Mouse (Mus musculus) neural tube, embryonic 15.5 days (tissue): ENCODE measurements at regions not wholly inside any gene's neighbourhood (a gene's known extent, or its start where the extent isn't known, plus 50 kb on each side); places are given as distances from the start of the nearest gene placed in this dataset.
"Not testable (repeated sequence)": the region's sequence is repeated elsewhere in the genome, so short reads cannot be mapped to it uniquely, and the experiment has no call there.

Source experiments
- ATAC-seq: fragments of 200-750 bp; cut with Nextera tagmentation; 2 replicates; pipeline ENCODE4 v1.8.0; 2017; ENCODE audit warnings: mild to moderate bottlenecking, moderate TSS enrichment, moderate library complexity; ENCODE audit not compliant: low FRiP score
- H3K27ac ChIP-seq: fragments of 300-500 bp; sonication (generic); replicated peaks from 2 replicates; pipeline ENCODE4 v1.5.1; 2015; ENCODE audit warnings: mild to moderate bottlenecking, inconsistent platforms
- H3K27me3 ChIP-seq: fragments of 300-500 bp; sonication (generic); replicated peaks from 2 replicates; pipeline ENCODE4 v1.6.1; 2015; ENCODE audit warnings: inconsistent platforms
- H3K36me3 ChIP-seq: fragments of 300-500 bp; sonication (generic); 2 replicates; pipeline ENCODE4 v1.6.1; 2015; ENCODE audit warnings: inconsistent platforms
- H3K4me1 ChIP-seq: fragments of 300-500 bp; sonication (generic); 2 replicates; pipeline ENCODE4 v1.6.1; 2015; ENCODE audit warnings: inconsistent platforms
- H3K4me2 ChIP-seq: fragments of 300-500 bp; sonication (generic); 2 replicates; pipeline ENCODE4 v1.6.1; 2015; ENCODE audit warnings: inconsistent platforms, mild to moderate bottlenecking, moderate library complexity
- H3K4me3 ChIP-seq: fragments of 300-500 bp; sonication (generic); replicated peaks from 2 replicates; pipeline ENCODE4 v1.5.1; 2015; ENCODE audit warnings: mild to moderate bottlenecking, inconsistent platforms
- H3K9ac ChIP-seq: fragments of 300-500 bp; sonication (generic); replicated peaks from 2 replicates; pipeline ENCODE4 v1.6.1; 2015; ENCODE audit warnings: mild to moderate bottlenecking, inconsistent platforms
- H3K9me3 ChIP-seq: fragments of 300-500 bp; sonication (generic); replicated peaks from 2 replicates; pipeline ENCODE4 v1.6.1; 2016; ENCODE audit warnings: inconsistent platforms
- whole genome bisulfite sequencing: fragments of 180-500 bp; shearing (Covaris S2); methylation state at CpG from one replicate; pipeline ENCODE4 v1.1.7; 2015; ENCODE audit warnings: mixed read lengths; 5-methylcytosine and 5-hydroxymethylcytosine counted together

DNA sequence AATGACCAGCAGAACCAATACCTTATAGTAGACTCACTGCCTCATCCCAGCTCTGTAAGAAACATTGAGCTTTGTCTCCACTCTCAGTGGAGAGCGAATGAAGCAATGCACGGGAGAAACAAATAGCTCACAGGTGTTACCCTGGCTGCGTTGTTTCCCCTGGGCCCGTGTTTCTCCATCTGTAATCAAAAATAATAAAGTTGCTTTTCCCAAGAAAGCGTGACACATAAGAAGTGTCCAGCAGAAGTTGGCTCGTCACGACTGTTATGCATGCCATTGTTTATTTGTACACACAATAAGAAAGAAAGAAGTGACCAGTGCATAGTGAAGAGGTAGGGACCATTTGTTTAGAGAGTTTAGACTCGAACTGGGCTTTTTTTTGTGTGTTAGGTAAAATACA is 171.3 kb upstream of the Frmd6 start:
- no peak for ATAC-seq
- Histone ChIP-seq H3K27me3 (no peaks in the 10 kb centered on the region), H3K27ac (no peak overlapping the region), H3K4me1 (no peaks in the 10 kb centered on the region), H3K36me3 (no peaks in the 10 kb centered on the region), H3K4me3 (no peak overlapping the region), H3K4me2 (no peak overlapping the region), H3K9ac (no peak overlapping the region), H3K9me3 (no peaks in the 10 kb centered on the region)
- WGBS = 88% methylated on average over 8 of the region's 8 CpGs

DNA sequence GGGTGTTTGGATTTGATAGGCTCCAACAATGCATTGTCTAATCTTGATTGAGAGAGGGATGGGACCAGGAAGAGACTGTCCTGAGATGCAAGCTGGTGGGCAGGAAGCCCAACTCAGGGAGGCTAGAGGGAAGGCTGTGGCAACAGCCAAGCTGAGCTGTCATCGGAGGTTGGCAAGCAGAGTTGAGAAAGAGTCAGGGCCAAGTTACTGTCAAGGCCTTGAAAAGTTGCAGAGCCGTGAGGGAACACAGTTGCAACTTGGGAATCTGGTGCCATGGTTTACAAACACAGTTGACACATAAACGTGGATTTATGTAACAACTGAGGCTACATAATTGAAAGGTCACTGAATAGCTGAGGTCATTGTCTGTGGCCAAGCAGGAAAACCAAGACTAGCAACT is 170.8 kb upstream of the Frmd6 start:
- no peak overlapping the region for H3K9ac ChIP-seq
- no peak for ATAC-seq

DNA sequence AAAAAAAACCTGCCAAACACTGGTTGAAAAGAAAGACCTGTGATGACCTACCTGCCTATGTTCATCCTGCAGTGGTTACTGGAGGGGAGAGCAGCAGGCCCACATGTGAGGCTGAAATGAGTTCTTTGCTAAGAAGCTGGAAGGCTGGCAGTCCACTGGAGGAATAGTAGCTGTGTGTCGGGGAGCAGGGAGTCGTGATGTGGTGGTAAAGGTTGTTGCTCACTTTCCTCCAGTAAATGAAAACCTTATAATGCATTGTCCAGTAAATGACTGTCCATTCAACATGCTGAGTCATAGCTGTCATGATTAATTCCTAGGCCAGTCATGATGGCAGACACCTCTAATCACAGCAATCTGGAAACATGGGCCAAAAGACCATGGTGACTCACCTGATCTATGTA is 169.9 kb upstream of the Frmd6 start:
- Histone ChIP-seq H3K4me1 (no peaks in the 10 kb centered on the region), H3K27ac (no peak overlapping the region), H3K4me3 (no peak overlapping the region), H3K36me3 (no peaks in the 10 kb centered on the region), H3K27me3 (no peaks in the 10 kb centered on the region), H3K9me3 (no peaks in the 10 kb centered on the region), H3K9ac (no peak overlapping the region), H3K4me2 (no peak overlapping the region)
- ATAC-seq = no peak
- 89% methylated on average over 2 of the region's 2 CpGs for WGBS

More for the DNA sequence above, 170.8 kb upstream of the Frmd6 start:
- Histone ChIP-seq H3K4me2 (no peak overlapping the region), H3K4me1 (no peaks in the 10 kb centered on the region), H3K9me3 (no peaks in the 10 kb centered on the region), H3K27ac (no peak overlapping the region), H3K27me3 (no peaks in the 10 kb centered on the region), H3K4me3 (no peak overlapping the region), H3K36me3 (no peaks in the 10 kb centered on the region)
- 72% methylated on average over 3 of the region's 3 CpGs for WGBS

- WGBS = 71% methylated on average over 8 of the region's 8 CpGs
- Histone ChIP-seq H3K9ac (no peak overlapping the region), H3K36me3 (no peaks in the 10 kb centered on the region), H3K27me3 (no peaks in the 10 kb centered on the region), H3K4me1 (no peaks in the 10 kb centered on the region), H3K9me3 (no peaks in the 10 kb centered on the region), H3K4me2 (no peak overlapping the region), H3K27ac (no peak overlapping the region), H3K4me3 (no peak overlapping the region)
- no peak for ATAC-seq
Observed at GRCm38 (mm10) chr12:70655900-70656544, 169.3 kb upstream of the Frmd6 start.

- no peak overlapping the region for H3K27ac ChIP-seq
- no peaks in the 10 kb centered on the region for H3K9me3 ChIP-seq
- H3K4me1 ChIP-seq = no peaks in the 10 kb centered on the region
- no peaks in the 10 kb centered on the region for H3K36me3 ChIP-seq
- 80% methylated on average over 7 of the region's 7 CpGs for WGBS
- no peak overlapping the region for H3K4me2 ChIP-seq
- no peak overlapping the region for H3K9ac ChIP-seq
- no peak overlapping the region for H3K4me3 ChIP-seq
- no peak for ATAC-seq
- no peaks in the 10 kb centered on the region for H3K27me3 ChIP-seq
Observed at GRCm38 (mm10) chr12:70656805-70657492, 168.4 kb upstream of the Frmd6 start.

DNA sequence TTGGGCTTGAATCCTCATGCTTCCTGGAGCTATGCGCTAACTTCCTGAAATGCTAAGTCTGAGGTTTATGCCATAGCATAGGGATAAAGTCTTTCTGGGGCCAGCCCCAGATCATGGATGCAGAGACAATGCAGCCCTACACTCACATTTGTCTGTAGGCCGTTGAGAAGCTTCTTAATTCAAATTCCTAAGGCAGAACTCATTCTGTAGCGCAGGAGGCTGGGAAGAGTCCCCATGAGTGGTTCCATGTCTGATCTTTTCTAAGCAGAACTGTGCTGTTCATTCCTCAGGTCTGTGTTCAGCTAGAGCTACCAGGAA is 167.9 kb upstream of the Frmd6 start:
- Histone ChIP-seq H3K27me3 (no peaks in the 10 kb centered on the region), H3K4me2 (no peak overlapping the region), H3K9me3 (no peaks in the 10 kb centered on the region), H3K9ac (no peak overlapping the region), H3K27ac (no peak overlapping the region), H3K4me1 (no peaks in the 10 kb centered on the region), H3K36me3 (no peaks in the 10 kb centered on the region), H3K4me3 (no peak overlapping the region)
- ATAC-seq = no peak
- 87% methylated on average over 3 of the region's 3 CpGs for WGBS

DNA sequence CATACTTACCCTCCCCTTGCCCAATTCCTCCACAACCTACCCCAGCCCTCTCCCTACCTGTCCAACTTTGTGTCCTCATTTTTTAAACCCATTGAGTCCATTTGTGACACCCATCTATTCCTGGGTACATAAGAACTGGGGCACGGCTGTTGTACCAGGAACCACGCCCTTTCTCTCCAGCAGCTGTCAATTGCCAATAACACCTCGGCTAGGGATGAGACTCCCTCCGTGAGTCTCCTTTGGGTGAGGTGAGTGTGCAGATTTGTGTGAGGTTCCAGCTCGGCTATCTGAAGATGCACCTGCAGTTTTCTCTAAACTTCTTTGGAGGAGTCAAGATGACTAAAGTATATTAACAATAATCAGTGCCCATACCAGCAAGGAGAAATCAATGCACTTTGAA is 167.2 kb upstream of the Frmd6 start:
- 91% methylated on average over 5 of the region's 5 CpGs for WGBS

DNA sequence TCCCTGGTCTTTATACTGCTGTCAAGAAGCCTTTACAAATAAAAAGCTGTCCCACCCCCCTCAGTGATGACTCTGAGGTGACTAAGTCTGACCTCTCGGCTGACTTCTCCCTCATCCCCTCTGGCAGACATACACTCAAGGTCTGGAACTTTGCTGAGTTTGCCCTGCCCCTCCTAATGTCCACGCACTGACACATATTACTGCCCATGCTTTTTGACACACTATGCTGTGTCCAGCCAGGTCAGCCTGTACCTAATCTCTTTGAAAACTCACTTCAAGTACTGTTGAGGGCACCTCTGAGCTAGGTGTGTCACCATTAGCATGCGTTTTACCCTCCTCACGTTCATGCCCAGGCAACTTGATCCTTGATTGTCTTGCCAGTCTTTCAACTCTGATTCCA is 164.9 kb upstream of the Frmd6 start:
- ATAC-seq = no peak
- Histone ChIP-seq H3K4me2 (no peak overlapping the region), H3K4me3 (no peak overlapping the region), H3K9me3 (no peaks in the 10 kb centered on the region), H3K27me3 (no peaks in the 10 kb centered on the region), H3K36me3 (no peaks in the 10 kb centered on the region), H3K9ac (no peak overlapping the region), H3K27ac (no peak overlapping the region), H3K4me1 (no peaks in the 10 kb centered on the region)
- WGBS = 90% methylated on average over 4 of the region's 4 CpGs

More for the DNA sequence above, 167.2 kb upstream of the Frmd6 start:
- no peaks in the 10 kb centered on the region for H3K27me3 ChIP-seq
- no peaks in the 10 kb centered on the region for H3K36me3 ChIP-seq
- H3K4me1 ChIP-seq = no peaks in the 10 kb centered on the region
- no peak overlapping the region for H3K4me3 ChIP-seq
- ATAC-seq = no peak
- H3K9me3 ChIP-seq = no peaks in the 10 kb centered on the region
- no peak overlapping the region for H3K27ac ChIP-seq
- no peak overlapping the region for H3K9ac ChIP-seq
- H3K4me2 ChIP-seq = no peak overlapping the region

GRCm38 (mm10) chr12:70668158-70668557 is 157.2 kb upstream of the Frmd6 start:
- H3K27ac ChIP-seq, H3K9ac ChIP-seq, H3K4me2 ChIP-seq, H3K4me1 ChIP-seq, ATAC-seq, H3K4me3 ChIP-seq, H3K9me3 ChIP-seq, H3K27me3 ChIP-seq, H3K36me3 ChIP-seq: not testable (repeated sequence)
- WGBS = 94% methylated on average over 6 of the region's 8 CpGs

DNA sequence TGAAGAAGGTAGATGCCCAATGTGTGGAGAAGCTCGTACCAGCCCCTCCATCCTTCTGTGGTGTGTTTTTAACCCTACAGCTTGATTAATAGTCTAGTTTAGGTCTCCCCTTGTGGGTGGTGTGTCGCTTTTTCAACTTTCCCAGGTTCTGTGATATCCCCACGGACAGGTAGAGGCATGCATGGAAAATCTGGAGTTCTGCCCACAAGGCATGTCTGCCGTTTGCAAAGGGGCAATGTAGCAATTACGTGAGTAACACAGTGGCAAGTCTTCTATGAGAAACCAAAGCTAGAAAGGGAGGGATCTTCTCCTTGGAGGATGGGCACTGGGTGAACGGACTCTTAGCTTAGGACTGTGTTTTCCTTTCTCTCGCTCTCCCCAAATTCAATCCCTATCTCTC is 153.2 kb upstream of the Frmd6 start:
- Histone ChIP-seq H3K4me2 (no peak overlapping the region), H3K4me1 (0 out of 2 replicates have a peak, but pooled peaks cover 6% of the 10 kb centered on the region), H3K27me3 (no peaks in the 10 kb centered on the region), H3K9me3 (no peaks in the 10 kb centered on the region), H3K27ac (no peak overlapping the region), H3K36me3 (no peaks in the 10 kb centered on the region), H3K4me3 (no peak overlapping the region), H3K9ac (no peak overlapping the region)
- WGBS = 90% methylated on average over 7 of the region's 7 CpGs
- no peak for ATAC-seq

DNA sequence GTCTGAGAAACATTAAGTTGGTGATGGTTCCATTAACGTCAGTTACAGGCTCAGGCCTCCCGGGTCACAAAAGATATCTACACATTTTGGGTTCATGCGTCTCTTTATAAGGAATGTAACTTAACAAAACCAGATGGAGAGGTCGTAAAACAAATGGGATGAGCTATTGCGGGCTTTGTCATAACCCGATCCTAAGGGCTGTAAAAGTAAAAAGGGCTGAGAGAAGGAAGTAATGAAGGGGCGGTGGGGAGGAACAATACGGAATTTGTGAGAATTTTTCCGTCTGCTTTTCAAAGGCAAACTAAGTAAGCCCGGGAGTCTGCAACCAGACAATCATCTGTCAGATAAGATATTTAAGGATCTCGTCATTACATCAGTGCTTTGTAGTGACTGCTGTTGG is 152.1 kb upstream of the Frmd6 start:
- WGBS = 44% methylated on average over 11 of the region's 11 CpGs
- ATAC-seq = no peak
- Histone ChIP-seq H3K36me3 (no peaks in the 10 kb centered on the region), H3K4me3 (no peak overlapping the region), H3K4me2 (no peak overlapping the region), H3K4me1 (0 out of 2 replicates have a peak, but pooled peaks cover 6% of the 10 kb centered on the region), H3K9ac (no peak overlapping the region), H3K27ac (no peak overlapping the region), H3K9me3 (no peaks in the 10 kb centered on the region), H3K27me3 (no peaks in the 10 kb centered on the region)

GRCm38 (mm10) chr12:70674144-70674543 is 151.2 kb upstream of the Frmd6 start:
- H3K27me3 ChIP-seq = no peaks in the 10 kb centered on the region
- WGBS = 74% methylated on average over 2 of the region's 2 CpGs
- H3K4me3 ChIP-seq = no peak overlapping the region
- H3K27ac ChIP-seq = no peak overlapping the region
- H3K36me3 ChIP-seq = no peaks in the 10 kb centered on the region
- H3K9ac ChIP-seq = no peak overlapping the region
- no peak overlapping the region for H3K4me2 ChIP-seq
- ATAC-seq = no peak
- H3K4me1 ChIP-seq = 0 out of 2 replicates have a peak, but pooled peaks cover 6% of the 10 kb centered on the region
- H3K9me3 ChIP-seq = no peaks in the 10 kb centered on the region
